Mouse (Mus musculus) lung, embryonic 15.5 days (tissue): ENCODE data around the gene C2cd2. TPM values are rescaled to one million over a fixed set of nuclear protein-coding genes. Genes with fewer than 3 reads are reported as not detected.
A peak's percentile ranks its signal among the peaks of the same experiment; 100 is the strongest.
"Not testable (repeated sequence)": the region's sequence is repeated elsewhere in the genome, so short reads cannot be mapped to it uniquely, and the experiment has no call there.

Experiments used
- ATAC-seq: fragments of 200-750 bp; cut with Nextera tagmentation; 2 replicates; pipeline ENCODE4 v1.8.0; 2017; ENCODE audit warnings: moderate number of reproducible peaks, borderline replicate concordance; ENCODE audit not compliant: low FRiP score, low TSS enrichment; ENCODE audit errors: extremely low read depth
- H3K27ac ChIP-seq: fragments of 300-500 bp; sonication (generic); 2 replicates; pipeline ENCODE4 v1.5.1; 2015; ENCODE audit warnings: moderate library complexity, mild to moderate bottlenecking, inconsistent platforms
- H3K27me3 ChIP-seq: fragments of 300-500 bp; sonication (generic); 2 replicates; pipeline ENCODE4 v1.6.1; 2015; ENCODE audit warnings: inconsistent platforms
- H3K36me3 ChIP-seq: fragments of 300-500 bp; sonication (generic); 2 replicates; pipeline ENCODE4 v1.6.1; 2015; ENCODE audit warnings: inconsistent platforms
- H3K4me1 ChIP-seq: fragments of 300-500 bp; sonication (generic); 2 replicates; pipeline ENCODE4 v1.6.1; 2015; ENCODE audit warnings: inconsistent platforms
- H3K4me2 ChIP-seq: fragments of 300-500 bp; sonication (generic); 2 replicates; pipeline ENCODE4 v1.6.1; 2015; ENCODE audit warnings: inconsistent platforms, mild to moderate bottlenecking, moderate library complexity
- H3K4me3 ChIP-seq: fragments of 300-500 bp; sonication (generic); 2 replicates; pipeline ENCODE4 v1.5.1; 2015; ENCODE audit warnings: mild to moderate bottlenecking, inconsistent platforms
- H3K9ac ChIP-seq: fragments of 300-500 bp; sonication (generic); 2 replicates; pipeline ENCODE4 v1.6.1; 2015; ENCODE audit warnings: inconsistent platforms
- H3K9me3 ChIP-seq: fragments of 300-500 bp; sonication (generic); 2 replicates; pipeline ENCODE4 v1.6.1; 2016; ENCODE audit warnings: inconsistent platforms
- WGBS: fragments of 180-500 bp; shearing (Covaris S2); methylation state at CpG from one replicate; pipeline ENCODE4 v1.1.7; 2015; 5-methylcytosine and 5-hydroxymethylcytosine counted together
- polyA plus RNA-seq: library from polyadenylated mRNA; unstranded; fragments of >200 nt; fragmentation: Nextera tagmentation; extraction: Ambion mirVana; gene quantifications from 2 replicates; pipeline ENCODE4 v1.2.1, GENCODE M21; 2015

C2cd2 gene
- 25.1 and 25.3 TPM in 2 replicates for polyA plus RNA-seq

DNA sequence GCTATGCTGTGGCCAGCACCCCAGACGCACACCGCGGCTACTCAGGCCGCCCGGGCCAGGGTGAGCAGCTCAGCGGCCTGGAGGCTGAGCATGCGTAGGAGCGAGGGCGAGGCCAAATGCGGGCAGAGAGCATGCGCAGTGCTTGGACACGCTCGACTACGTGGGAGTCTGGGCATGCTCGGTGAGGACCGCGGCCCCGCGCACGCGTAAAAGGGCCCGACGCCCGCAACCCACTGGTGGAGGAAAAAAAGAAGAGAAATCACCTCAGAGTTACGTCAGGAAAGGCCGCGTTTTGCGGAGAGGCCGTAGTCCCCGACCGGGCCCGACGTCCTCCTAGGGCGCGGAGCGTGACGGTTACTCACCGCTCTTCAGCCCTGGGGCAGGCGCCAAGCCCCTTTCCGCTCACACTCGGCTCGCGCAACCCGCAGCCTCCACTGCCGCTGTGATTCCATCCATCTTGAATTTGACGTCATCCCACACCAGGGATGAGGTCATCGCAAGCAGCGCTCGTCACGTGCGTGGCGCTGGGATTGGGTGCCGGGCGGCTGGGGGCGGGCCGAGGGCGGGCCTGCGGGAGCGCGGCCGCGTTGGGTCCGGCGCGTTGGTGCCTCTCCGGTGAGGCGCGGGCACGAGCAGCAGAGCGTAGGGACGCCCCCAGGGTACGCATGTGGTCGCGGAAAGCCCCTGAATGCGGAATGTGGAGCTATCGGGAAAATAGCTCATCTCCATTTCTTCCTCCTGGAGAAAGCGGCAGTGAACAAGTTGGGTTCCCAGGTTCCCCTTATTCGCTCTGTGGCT is at the start of gene C2cd2, which contains the start of gene Zbtb21:
Gene C2cd2 (minus strand): TSS at position 448 of the 798 bp plus-strand sequence.
Gene Zbtb21 (minus strand): TSS at position 472 of the 798 bp plus-strand sequence.
- Histone ChIP-seq H3K4me1 (peaks cover 11% of the 10 kb centered on the region; the same call in 1 of the 2 replicates), H3K36me3 (no peaks in the 10 kb centered on the region), H3K27me3 (no peaks in the 10 kb centered on the region), H3K4me2 (peak within 1 kb of the TSS; percentile 84), H3K9me3 (no peaks in the 10 kb centered on the region), H3K4me3 (peak within 1 kb of the TSS; percentile 91), H3K27ac (peak within 1 kb of the TSS; percentile 96), H3K9ac (peak within 1 kb of the TSS; percentile 92)
- ATAC-seq: peak; percentile 99
- under 1% methylated on average over 78 of the region's 78 CpGs for WGBS

DNA sequence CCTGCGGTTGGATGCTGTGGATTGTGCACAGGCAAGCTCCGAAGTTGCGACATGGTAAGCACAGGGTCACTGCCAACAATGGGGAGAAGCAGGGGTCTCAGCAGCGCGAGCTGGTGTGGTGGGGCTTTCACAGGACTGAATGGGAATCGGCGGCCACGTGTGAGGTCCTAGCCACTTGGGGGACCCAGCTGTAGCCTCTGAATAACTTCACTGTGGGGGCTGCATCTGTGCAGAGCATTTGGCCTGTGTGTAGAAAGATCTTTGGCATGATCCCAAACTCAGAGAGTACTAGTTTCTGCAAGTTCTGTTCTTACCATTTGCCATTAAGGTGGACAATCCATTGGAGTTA is 35.0 kb upstream of the C2cd2 start:
- Histone ChIP-seq H3K4me2 (peak overlapping the region; percentile 72), H3K27ac (peak overlapping the region; percentile 87), H3K4me1 (peaks cover 11% of the 10 kb centered on the region), H3K9ac (peak overlapping the region; percentile 27; the same call in 1 of the 2 replicates), H3K4me3 (peak overlapping the region; percentile 52)
- H3K36me3 ChIP-seq, H3K9me3 ChIP-seq, H3K27me3 ChIP-seq: not testable (repeated sequence)
- under 1% methylated on average over 8 of the region's 8 CpGs for WGBS
- ATAC-seq: peak; percentile 48; the same call in 1 of the 2 replicates

DNA sequence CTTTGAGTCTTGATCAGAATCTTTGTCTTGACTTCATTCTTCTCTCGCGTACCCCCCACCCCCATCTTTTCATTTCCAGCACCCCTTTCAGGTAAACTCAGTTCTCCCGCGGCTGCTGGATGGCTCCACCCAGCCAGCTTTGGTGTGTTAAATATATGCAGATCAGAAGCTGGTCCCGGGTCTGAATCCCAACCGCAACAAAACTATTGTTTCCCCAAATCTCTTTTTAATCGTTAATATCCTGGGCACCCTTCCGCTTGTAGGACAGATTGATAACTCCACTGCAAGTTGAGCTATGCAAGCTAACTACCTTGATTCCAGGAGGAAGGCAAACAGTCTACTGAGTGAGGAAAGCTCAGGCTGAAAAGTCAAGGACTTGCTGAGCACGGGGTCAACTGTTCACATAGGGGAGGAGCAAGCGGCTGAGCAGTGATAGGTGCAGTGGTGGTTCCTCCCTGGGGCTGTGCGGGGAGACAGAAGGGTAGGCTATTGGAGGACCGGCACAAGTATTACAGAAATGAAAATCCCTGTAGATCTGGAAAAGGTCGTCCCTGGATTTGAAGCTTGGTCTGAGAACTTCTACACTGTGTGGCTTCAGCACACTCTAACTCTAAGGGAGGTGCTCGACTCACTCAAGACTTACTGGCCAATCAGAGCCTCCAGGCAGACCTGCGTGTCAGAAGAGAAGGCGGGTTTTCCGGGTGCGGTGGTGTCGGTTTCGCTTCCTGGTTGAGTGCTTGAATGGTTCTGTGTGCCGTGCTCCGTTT is 34.4 kb upstream of the C2cd2 start, which contains the start of gene B230307C23Rik:
Gene B230307C23Rik (plus strand): TSS at position 700 of the 767 bp plus-strand sequence.
- Histone ChIP-seq H3K9ac (peak within 1 kb of the TSS; percentile 41), H3K27ac (peak within 1 kb of the TSS; percentile 87), H3K9me3 (no peaks in the 10 kb centered on the region; the same call in 1 of the 2 replicates), H3K4me2 (peak within 1 kb of the TSS; percentile 72), H3K4me3 (peak within 1 kb of the TSS; percentile 52), H3K36me3 (no peaks in the 10 kb centered on the region), H3K27me3 (no peaks in the 10 kb centered on the region), H3K4me1 (peaks cover 11% of the 10 kb centered on the region)
- peak; percentile 99 for ATAC-seq
- WGBS: 3% methylated on average over 22 of the region's 22 CpGs

DNA sequence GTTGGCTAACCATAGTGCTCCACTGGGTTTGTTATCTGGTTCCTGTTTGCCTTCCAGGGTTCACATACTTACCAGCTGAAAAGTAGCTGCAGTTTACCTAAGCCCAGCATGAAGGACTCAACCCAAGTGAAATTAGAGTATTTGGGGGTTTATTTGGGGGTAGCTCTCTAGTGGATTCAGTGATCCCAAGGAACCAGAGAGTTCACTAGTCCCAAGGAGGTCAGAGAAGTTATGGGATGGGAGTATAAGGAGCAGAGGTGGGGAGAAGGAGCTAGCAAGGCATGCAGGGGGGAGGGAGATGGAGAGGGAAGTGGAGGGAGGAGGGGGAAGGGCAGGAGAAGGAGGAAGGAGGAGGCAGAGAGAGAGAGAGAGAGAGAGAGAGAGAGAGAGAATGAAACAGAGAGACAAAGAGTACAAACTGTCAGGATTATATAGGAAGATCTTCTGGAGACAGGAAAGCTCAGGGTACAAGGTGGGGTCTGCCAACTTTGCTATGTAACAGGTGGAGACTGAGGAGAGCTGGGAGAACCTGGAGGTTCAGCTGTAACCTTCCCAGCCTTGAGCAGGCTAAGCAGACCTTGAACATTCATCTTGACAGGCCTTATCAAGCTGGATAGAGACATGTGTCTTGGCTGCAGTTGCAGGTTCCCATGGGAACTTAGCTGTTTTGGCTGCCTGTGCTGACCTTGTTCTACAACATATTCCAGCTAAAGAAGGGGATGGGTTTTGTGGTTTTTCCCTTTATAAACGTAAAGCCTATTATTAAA is 33.6 kb upstream of the C2cd2 start:
- H3K36me3 ChIP-seq: no peaks in the 10 kb centered on the region
- peak overlapping the region; percentile 87 for H3K27ac ChIP-seq
- WGBS: 22% methylated on average over 1 of the region's 1 CpGs
- H3K4me2 ChIP-seq: peak overlapping the region; percentile 72
- H3K9me3 ChIP-seq: no peaks in the 10 kb centered on the region
- peaks cover 11% of the 10 kb centered on the region for H3K4me1 ChIP-seq
- H3K9ac ChIP-seq: no peak overlapping the region
- ATAC-seq: no peak
- H3K27me3 ChIP-seq: no peaks in the 10 kb centered on the region
- peak overlapping the region; percentile 52 for H3K4me3 ChIP-seq

DNA sequence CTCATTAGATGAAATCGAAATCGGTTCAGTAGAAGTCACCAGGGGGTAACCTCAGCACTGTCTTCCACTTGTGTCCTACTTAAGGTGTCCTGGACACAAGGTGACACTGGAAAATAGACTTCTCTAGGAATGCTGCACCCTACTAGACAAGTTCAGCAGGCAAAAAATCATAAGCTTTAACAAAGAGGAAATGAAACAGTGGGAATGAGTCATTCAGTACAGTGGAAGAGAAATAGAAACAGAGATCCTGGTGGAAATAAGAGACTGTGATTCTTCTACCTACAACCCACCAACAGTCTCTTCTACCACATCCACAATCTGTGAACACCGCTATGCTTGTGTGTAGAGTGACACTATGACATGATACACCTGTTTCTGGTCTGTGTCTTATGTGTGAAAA is 30.1 kb upstream of the C2cd2 start:
- 78% methylated on average over 3 of the region's 3 CpGs for WGBS
- H3K9ac ChIP-seq, H3K27me3 ChIP-seq, ATAC-seq, H3K4me3 ChIP-seq, H3K4me2 ChIP-seq, H3K9me3 ChIP-seq, H3K4me1 ChIP-seq, H3K27ac ChIP-seq, H3K36me3 ChIP-seq: not testable (repeated sequence)

DNA sequence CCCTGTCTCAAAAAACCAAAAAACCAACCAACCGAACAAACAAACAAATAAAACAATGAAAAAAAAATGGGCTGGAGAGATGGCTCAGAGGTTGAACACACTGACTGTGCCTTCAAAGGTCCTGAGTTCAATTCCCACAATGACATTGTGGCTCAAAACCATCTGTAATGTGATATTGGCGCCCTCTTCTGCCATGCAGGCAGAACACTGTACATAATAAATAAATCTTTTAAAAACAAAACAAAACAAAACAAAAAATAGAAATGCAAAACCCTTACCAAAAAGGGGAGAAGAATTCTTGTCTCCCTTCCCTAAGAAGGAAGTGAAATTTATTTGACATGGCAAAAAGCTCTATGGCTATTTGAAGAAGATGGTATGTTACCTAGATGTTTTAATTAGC is 29.1 kb upstream of the C2cd2 start:
- no peak overlapping the region for H3K4me3 ChIP-seq
- H3K4me1 ChIP-seq: peaks cover 6% of the 10 kb centered on the region; the same call in 1 of the 2 replicates
- H3K9me3 ChIP-seq: no peaks in the 10 kb centered on the region
- ATAC-seq: no peak
- no peak overlapping the region for H3K4me2 ChIP-seq
- no peak overlapping the region for H3K9ac ChIP-seq
- H3K27ac ChIP-seq: no peak overlapping the region
- 75% methylated on average over 2 of the region's 2 CpGs for WGBS
- no peaks in the 10 kb centered on the region for H3K36me3 ChIP-seq
- no peaks in the 10 kb centered on the region for H3K27me3 ChIP-seq

DNA sequence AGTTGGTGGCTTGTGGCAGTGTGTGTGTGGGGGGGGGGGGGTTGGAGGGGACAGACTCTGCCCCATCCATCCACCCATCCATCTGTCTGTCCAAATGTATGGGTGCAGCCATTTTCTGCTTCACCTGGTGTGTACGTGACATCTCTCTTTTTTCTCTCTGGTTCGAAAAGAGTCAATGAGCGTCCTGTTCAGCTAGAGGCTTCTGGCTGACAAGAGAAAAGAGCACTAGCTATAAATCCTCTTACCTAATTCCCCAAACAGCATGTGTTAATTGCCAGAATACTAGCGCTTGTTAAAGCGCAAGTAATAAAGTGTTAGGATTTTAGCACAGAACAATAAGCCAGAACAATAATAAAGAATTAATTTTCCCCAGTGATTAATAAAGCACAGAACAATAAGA is 22.2 kb upstream of the C2cd2 start:
- no peak overlapping the region for H3K27ac ChIP-seq
- H3K9ac ChIP-seq: no peak overlapping the region
- H3K4me2 ChIP-seq: no peak overlapping the region
- no peaks in the 10 kb centered on the region for H3K36me3 ChIP-seq
- no peaks in the 10 kb centered on the region for H3K4me1 ChIP-seq
- no peaks in the 10 kb centered on the region for H3K9me3 ChIP-seq
- no peaks in the 10 kb centered on the region for H3K27me3 ChIP-seq
- no peak for ATAC-seq
- 87% methylated on average over 5 of the region's 5 CpGs for WGBS
- H3K4me3 ChIP-seq: no peak overlapping the region

DNA sequence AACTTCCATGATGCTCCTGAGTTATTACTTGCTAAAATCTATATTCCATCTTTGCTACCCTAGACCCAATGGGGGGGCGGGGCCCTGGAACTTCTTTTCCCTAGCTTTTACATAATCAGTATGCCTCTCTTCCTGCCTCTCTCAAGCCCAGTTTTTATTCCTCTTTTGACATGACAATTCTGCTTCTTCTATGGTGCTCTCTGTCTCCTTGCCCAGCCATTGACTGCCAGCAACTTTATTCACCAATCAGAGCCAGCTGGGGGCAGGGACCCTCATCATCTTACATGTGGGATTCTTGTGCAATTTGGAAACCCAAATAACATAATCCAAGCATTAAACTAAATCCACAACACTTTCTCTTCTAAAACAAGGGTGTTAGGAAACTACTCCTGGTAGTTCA is 19.0 kb upstream of the C2cd2 start:
- 76% methylated on average over 1 of the region's 1 CpGs for WGBS
- no peak for ATAC-seq

DNA sequence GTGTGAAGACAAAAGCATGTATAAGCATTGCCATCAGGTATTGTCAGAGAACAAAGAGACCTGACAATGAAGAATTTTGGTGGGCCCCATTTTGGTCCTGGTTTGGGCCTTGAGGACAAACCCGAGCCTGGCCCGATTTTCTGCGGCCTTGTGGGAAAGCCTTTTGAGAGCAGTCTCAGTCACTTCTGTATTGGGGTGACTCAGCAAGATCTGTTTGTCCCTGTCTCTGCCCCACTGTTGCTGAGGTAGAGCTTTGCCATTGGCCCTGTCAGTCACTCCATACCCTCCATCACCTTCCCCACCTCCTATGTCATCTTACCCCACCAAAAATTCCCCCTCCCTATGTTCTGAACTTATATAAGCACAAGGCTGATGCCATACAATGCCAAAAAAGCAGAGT is 15.3 kb upstream of the C2cd2 start:
- no peak overlapping the region for H3K4me2 ChIP-seq
- H3K4me3 ChIP-seq: no peak overlapping the region
- 85% methylated on average over 3 of the region's 3 CpGs for WGBS
- H3K4me1 ChIP-seq: no peaks in the 10 kb centered on the region
- ATAC-seq: no peak
- H3K27ac ChIP-seq: no peak overlapping the region
- H3K9me3 ChIP-seq: no peaks in the 10 kb centered on the region
- no peaks in the 10 kb centered on the region for H3K36me3 ChIP-seq
- no peak overlapping the region for H3K9ac ChIP-seq
- no peaks in the 10 kb centered on the region for H3K27me3 ChIP-seq

More for the DNA sequence above, 19.0 kb upstream of the C2cd2 start:
- Histone ChIP-seq H3K4me3 (no peak overlapping the region), H3K27ac (no peak overlapping the region), H3K9ac (no peak overlapping the region), H3K27me3 (no peaks in the 10 kb centered on the region), H3K4me2 (no peak overlapping the region), H3K36me3 (no peaks in the 10 kb centered on the region), H3K9me3 (no peaks in the 10 kb centered on the region), H3K4me1 (no peaks in the 10 kb centered on the region)

DNA sequence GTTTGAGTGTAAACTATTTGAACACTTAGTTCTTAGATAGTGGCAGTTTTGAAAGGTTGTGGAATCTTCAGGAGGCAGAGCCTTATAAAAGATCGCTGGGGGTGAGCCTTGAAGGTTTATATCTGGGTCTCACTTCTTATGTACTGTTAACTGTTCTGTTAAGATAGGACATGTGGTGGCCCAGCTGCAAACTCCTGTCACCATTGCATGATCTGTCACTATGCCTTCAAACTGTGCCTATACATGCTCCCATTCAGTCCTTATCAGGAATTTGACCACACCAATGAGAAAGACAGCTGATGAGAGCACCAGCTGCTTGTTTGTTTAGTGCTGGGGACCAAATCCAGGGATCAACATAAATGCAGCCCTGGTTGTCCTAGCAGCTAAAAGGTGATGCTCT is 14.9 kb upstream of the C2cd2 start:
- WGBS: 77% methylated on average over 1 of the region's 1 CpGs
- Histone ChIP-seq H3K36me3 (no peaks in the 10 kb centered on the region), H3K27ac (no peak overlapping the region), H3K9ac (no peak overlapping the region), H3K9me3 (no peaks in the 10 kb centered on the region), H3K4me1 (no peaks in the 10 kb centered on the region), H3K4me2 (no peak overlapping the region), H3K27me3 (no peaks in the 10 kb centered on the region), H3K4me3 (no peak overlapping the region)
- no peak for ATAC-seq

DNA sequence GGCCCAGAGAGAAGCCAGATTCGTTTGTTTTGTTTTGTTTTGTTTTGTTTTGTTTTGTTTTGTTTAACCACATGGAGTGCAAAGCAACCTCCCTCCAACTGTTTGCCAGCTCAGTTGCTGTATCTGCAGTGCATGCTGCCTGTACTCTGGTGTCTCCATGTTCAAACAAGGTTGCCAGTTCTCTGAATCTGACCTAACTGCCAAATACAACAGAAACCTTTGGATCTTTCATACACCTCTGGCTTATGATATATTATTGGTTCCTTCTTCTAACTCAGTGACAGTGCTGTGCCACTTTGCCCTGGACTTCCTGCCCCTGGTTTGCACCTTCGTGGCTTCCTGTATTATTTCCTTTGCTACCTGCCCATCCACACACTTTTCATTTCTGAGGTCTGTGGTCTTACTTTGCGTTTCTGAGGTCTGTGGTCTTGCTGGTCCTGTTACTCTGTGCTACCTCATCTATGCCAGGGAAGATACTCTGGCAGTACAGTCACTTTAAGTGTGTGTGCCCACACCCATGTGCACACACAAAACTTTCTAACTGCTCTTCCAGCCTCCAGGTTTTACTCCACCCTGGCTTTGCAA is 1.6 kb upstream of the C2cd2 start:
- peaks cover 11% of the 10 kb centered on the region; the same call in 1 of the 2 replicates for H3K4me1 ChIP-seq
- no peaks in the 10 kb centered on the region for H3K36me3 ChIP-seq
- no peaks in the 10 kb centered on the region for H3K27me3 ChIP-seq
- H3K9ac ChIP-seq: no peak overlapping the region
- ATAC-seq: no peak
- no peak overlapping the region for H3K4me3 ChIP-seq
- no peak overlapping the region for H3K27ac ChIP-seq
- 79% methylated on average over 3 of the region's 3 CpGs for WGBS
- no peak overlapping the region for H3K4me2 ChIP-seq
- H3K9me3 ChIP-seq: no peaks in the 10 kb centered on the region
